Mouse (Mus musculus) heart, embryonic 12.5 days (tissue): ENCODE data around the gene Gng12. TPM values are rescaled to one million over a fixed set of nuclear protein-coding genes. Genes with fewer than 3 reads are reported as not detected.
A peak's percentile ranks its signal among the peaks of the same experiment; 100 is the strongest.

Source experiments
- ATAC-seq: fragments of 200-750 bp; cut with Nextera tagmentation; 2 replicates; pipeline ENCODE4 v1.8.0; 2017; ENCODE audit warnings: moderate TSS enrichment, moderate library complexity; ENCODE audit not compliant: insufficient number of reproducible peaks, low FRiP score
- H3K27ac ChIP-seq: fragments of 300-500 bp; sonication (generic); 2 replicates; pipeline ENCODE4 v1.5.1; 2016; ENCODE audit warnings: mild to moderate bottlenecking, moderate library complexity; ENCODE audit not compliant: poor library complexity, severe bottlenecking
- H3K27me3 ChIP-seq: fragments of 300-500 bp; sonication (generic); replicated peaks from 2 replicates; pipeline ENCODE4 v1.6.1; 2016; ENCODE audit warnings: mild to moderate bottlenecking, moderate library complexity
- H3K36me3 ChIP-seq: fragments of 300-500 bp; sonication (generic); 2 replicates; pipeline ENCODE4 v1.6.1; 2016; ENCODE audit warnings: mild to moderate bottlenecking, moderate library complexity
- H3K4me1 ChIP-seq: fragments of 300-500 bp; sonication (generic); replicated peaks from 2 replicates; pipeline ENCODE4 v1.6.1; 2016; ENCODE audit warnings: mild to moderate bottlenecking
- H3K4me2 ChIP-seq: fragments of 300-500 bp; sonication (generic); 2 replicates; pipeline ENCODE4 v1.6.1; 2016; ENCODE audit warnings: mild to moderate bottlenecking, moderate library complexity
- H3K4me3 ChIP-seq: fragments of 300-500 bp; sonication (generic); 2 replicates; pipeline ENCODE4 v1.5.1; 2016; ENCODE audit warnings: mild to moderate bottlenecking
- H3K9ac ChIP-seq: fragments of 300-500 bp; sonication (generic); 2 replicates; pipeline ENCODE4 v1.6.1; 2016; ENCODE audit warnings: mild to moderate bottlenecking, moderate library complexity
- H3K9me3 ChIP-seq: fragments of 300-500 bp; sonication (generic); replicated peaks from 2 replicates; pipeline ENCODE4 v1.6.1; 2016; ENCODE audit warnings: mild to moderate bottlenecking, moderate library complexity
- WGBS: fragments of 180-500 bp; shearing (Covaris S2); methylation state at CpG from one replicate; pipeline ENCODE4 v1.1.7; 2016; 5-methylcytosine and 5-hydroxymethylcytosine counted together
- polyA plus RNA-seq: library from polyadenylated mRNA; unstranded; fragments of >200 nt; fragmentation: Nextera tagmentation; extraction: Ambion mirVana; gene quantifications from 2 replicates; pipeline ENCODE4 v1.2.1, GENCODE M21; 2016

The Gng12 gene
- polyA plus RNA-seq, 1 experiment from 2014 or later, result 73.7 TPM

GRCm38 (mm10) chr6:67057991-67058696, 161.9 kb downstream of the Gng12 start:
- H3K9me3 ChIP-seq, result no peaks in the 10 kb centered on the region
- H3K4me1 ChIP-seq, result no peaks in the 10 kb centered on the region
- 65% methylated on average over 7 of the region's 7 CpGs for WGBS

GRCm38 (mm10) chr6:67060057-67060456, 163.9 kb downstream of the Gng12 start:
- 81% methylated on average over 5 of the region's 5 CpGs for WGBS
- H3K4me3 ChIP-seq, result no peak overlapping the region

More at GRCm38 (mm10) chr6:67057991-67058696, 161.9 kb downstream of the Gng12 start:
- H3K9ac ChIP-seq, result no peak overlapping the region
- no peak overlapping the region for H3K27ac ChIP-seq
- peak; percentile 59 for ATAC-seq
- no peak overlapping the region for H3K4me2 ChIP-seq
- H3K27me3 ChIP-seq, result no peaks in the 10 kb centered on the region
- H3K4me3 ChIP-seq, result no peak overlapping the region
- H3K36me3 ChIP-seq, result no peaks in the 10 kb centered on the region

GRCm38 (mm10) chr6:67069219-67069762, 173.1 kb downstream of the Gng12 start:
- no peak for ATAC-seq
- Histone ChIP-seq H3K9me3 (no peaks in the 10 kb centered on the region), H3K4me3 (no peak overlapping the region), H3K36me3 (no peaks in the 10 kb centered on the region), H3K4me2 (no peak overlapping the region), H3K27me3 (no peaks in the 10 kb centered on the region), H3K4me1 (no peaks in the 10 kb centered on the region), H3K9ac (no peak overlapping the region), H3K27ac (no peak overlapping the region)
- WGBS, result 73% methylated on average over 8 of the region's 8 CpGs

More at GRCm38 (mm10) chr6:67060057-67060456, 163.9 kb downstream of the Gng12 start:
- no peak overlapping the region for H3K9ac ChIP-seq
- no peaks in the 10 kb centered on the region for H3K36me3 ChIP-seq
- H3K4me2 ChIP-seq, result no peak overlapping the region
- no peak overlapping the region for H3K27ac ChIP-seq
- no peak for ATAC-seq
- H3K27me3 ChIP-seq, result no peaks in the 10 kb centered on the region
- no peaks in the 10 kb centered on the region for H3K9me3 ChIP-seq
- H3K4me1 ChIP-seq, result no peaks in the 10 kb centered on the region

- Histone ChIP-seq H3K4me3 (no peak overlapping the region), H3K4me1 (no peaks in the 10 kb centered on the region), H3K9me3 (no peaks in the 10 kb centered on the region), H3K27me3 (no peaks in the 10 kb centered on the region), H3K9ac (no peak overlapping the region), H3K36me3 (no peaks in the 10 kb centered on the region), H3K27ac (no peak overlapping the region), H3K4me2 (no peak overlapping the region)
- 62% methylated on average over 9 of the region's 9 CpGs for WGBS
- ATAC-seq, result no peak
Measured at GRCm38 (mm10) chr6:67069800-67070315, 173.7 kb downstream of the Gng12 start.

Other genes starting within 250 kb of the Gng12 start
- not detected in 2 replicates for gene Vmn1r35, start 210.5 kb upstream of the Gng12 start, polyA plus RNA-seq
- gene Vmn1r36, start 177.2 kb upstream of the Gng12 start, polyA plus RNA-seq, result not detected in 2 replicates
- gene Vmn1r37, start 167.0 kb upstream of the Gng12 start, polyA plus RNA-seq, result not detected in 2 replicates
- not detected in 2 replicates for gene Vmn1r38, start 113.8 kb upstream of the Gng12 start, polyA plus RNA-seq
- gene Vmn1r39, start 85.8 kb upstream of the Gng12 start, polyA plus RNA-seq, result not detected in 2 replicates
- gene Gadd45a, start 141.1 kb downstream of the Gng12 start, polyA plus RNA-seq, result 11.9 and 12.7 TPM in 2 replicates